ENCODE assay signal across 7 mouse cellular contexts in genomic region chr16:97804680-97805547, GRCm38 (mm10). TPM values are rescaled to one million over a fixed set of nuclear protein-coding genes. Genes with fewer than 3 reads are reported as not detected.
DNase-seq lines count a peak whose midpoint lies in the region; ATAC-seq and TF ChIP-seq lines count a peak whose summit lies in the region.

No protein-coding gene starts in this region.

- no peak for TF ChIP-seq POLR2A in small intestine, adult 2 months (IDR thresholded peaks at IDR 0.05; ENCODE audit: low read depth, low read length)

- no peaks in the 10 kb centered on the region for H3K27me3 ChIP-seq in forebrain, embryonic 12.5 days
- no peaks in the 10 kb centered on the region for H3K27me3 ChIP-seq in hindbrain, embryonic 11.5 days (ENCODE audit: control insufficient read depth, insufficient read depth, low read length)
- H3K27me3 ChIP-seq in small intestine, adult 2 months (ENCODE audit: control insufficient read depth, insufficient read depth, low read length) = no peaks in the 10 kb centered on the region

- peaks cover 84% of the 10 kb centered on the region for H3K36me3 ChIP-seq in forebrain, embryonic 12.5 days (replicated peaks)
- H3K36me3 ChIP-seq in hindbrain, embryonic 11.5 days (ENCODE audit: control insufficient read depth, insufficient read depth, low read length) = no peaks in the 10 kb centered on the region
- peaks cover 45% of the 10 kb centered on the region for H3K36me3 ChIP-seq in small intestine, adult 2 months (ENCODE audit: control insufficient read depth, insufficient read depth, low read length)

- WGBS in forebrain, embryonic 12.5 days = 80% methylated on average over 7 of the region's 7 CpGs
- 79% methylated on average over 7 of the region's 7 CpGs for WGBS in hindbrain, embryonic 11.5 days
- 63% methylated on average over 7 of the region's 7 CpGs for WGBS in small intestine, adult 2 months

- TF ChIP-seq CTCF in small intestine, adult 2 months (IDR thresholded peaks at IDR 0.05; ENCODE audit: extremely low read depth, insufficient read length, insufficient replicate concordance, low read depth, low read length) = peak; percentile 93

- H3K9ac ChIP-seq in forebrain, embryonic 12.5 days = no peak overlapping the region
- no peak overlapping the region for H3K9ac ChIP-seq in hindbrain, embryonic 11.5 days (ENCODE audit: low read depth, low read length)

- no peak overlapping the region for H3K4me3 ChIP-seq in forebrain, embryonic 12.5 days (replicated peaks)
- H3K4me3 ChIP-seq in hindbrain, embryonic 11.5 days (ENCODE audit: low read depth, low read length) = no peak overlapping the region
- H3K4me3 ChIP-seq in small intestine, adult 2 months (ENCODE audit: low read depth, low read length) = no peak overlapping the region

- no peak overlapping the region for H3K27ac ChIP-seq in forebrain, embryonic 12.5 days
- no peak overlapping the region for H3K27ac ChIP-seq in hindbrain, embryonic 11.5 days (ENCODE audit: low read depth, low read length)
- no peak overlapping the region for H3K27ac ChIP-seq in small intestine, adult 2 months (ENCODE audit: insufficient read depth, low read depth, low read length)

- no peaks in the 10 kb centered on the region for H3K9me3 ChIP-seq in forebrain, embryonic 12.5 days
- H3K9me3 ChIP-seq in hindbrain, embryonic 11.5 days (ENCODE audit: control insufficient read depth, low read length) = no peaks in the 10 kb centered on the region

- peak; percentile 58 for DNase-seq in Muller cell, postnatal 12 days (ENCODE audit: inconsistent ontology term)
- DNase-seq in c-Kit-positive CD71-positive TER-119-negative erythroid progenitor cells, embryonic 14.5 days (ENCODE audit: low read depth) = peak; percentile 40
- peak; percentile 74 for DNase-seq in hindbrain, embryonic 11.5 days (ENCODE audit: low spot score)
- DNase-seq in layer of hippocampus, postnatal 25 days (ENCODE audit: extremely low spot score in 1 of 2, low spot score in 1 of 2) = peak; percentile 70 to 92
- peak; percentile 78 to 86 for DNase-seq in lung, postnatal 4 days

- no peak overlapping the region for H3K4me2 ChIP-seq in forebrain, embryonic 12.5 days
- H3K4me2 ChIP-seq in hindbrain, embryonic 11.5 days (replicated peaks; ENCODE audit: low read depth, low read length) = no peak overlapping the region

- peak; percentile 49; the same call in 1 of the 2 replicates for ATAC-seq in forebrain, embryonic 12.5 days (ENCODE audit: low FRiP score)
- ATAC-seq in hindbrain, embryonic 11.5 days (ENCODE audit: low FRiP score) = no peak

- no peaks in the 10 kb centered on the region for H3K4me1 ChIP-seq in forebrain, embryonic 12.5 days
- H3K4me1 ChIP-seq in hindbrain, embryonic 11.5 days (replicated peaks; ENCODE audit: control insufficient read depth, insufficient read depth, low read length) = no peaks in the 10 kb centered on the region
- H3K4me1 ChIP-seq in small intestine, adult 2 months (ENCODE audit: control insufficient read depth, insufficient read depth, insufficient read length, low read length) = no peaks in the 10 kb centered on the region

RNA-seq across cellular contexts. Expression of gene Ripk4, which starts 41.3 kb away (rescaled TPM):
- polyA plus RNA-seq in forebrain, embryonic 12.5 days (2016; fragmentation: Nextera tagmentation; extraction: Ambion mirVana) = 1.3 and 1.6 TPM in 2 replicates
- 0.93 and 1.3 TPM in 2 replicates for polyA plus RNA-seq in hindbrain, embryonic 11.5 days (2014; fragmentation: Nextera tagmentation; extraction: Ambion mirVana)
- total RNA-seq in layer of hippocampus, postnatal 25 days (2021) = under 1 TPM; 0.19 to 0.49 TPM
- 12.5 and 12.6 TPM in 2 replicates for polyA plus RNA-seq in small intestine, adult 2 months (2012; rRNA removed)

RNA-seq across cellular contexts. Expression of gene Prdm15, which starts 46.7 kb away (rescaled TPM):
- polyA plus RNA-seq in forebrain, embryonic 12.5 days (2016; fragmentation: Nextera tagmentation; extraction: Ambion mirVana) = 19.4 and 19.8 TPM in 2 replicates
- 11.7 TPM in 2 replicates for polyA plus RNA-seq in hindbrain, embryonic 11.5 days (2014; fragmentation: Nextera tagmentation; extraction: Ambion mirVana)
- total RNA-seq in layer of hippocampus, postnatal 25 days (2021) = 10 to 100 TPM; 19.1 to 22.5 TPM
- polyA plus RNA-seq in small intestine, adult 2 months (2012; rRNA removed) = 6.5 and 8.5 TPM in 2 replicates
